Mouse (Mus musculus): ENCODE results near the gene Olfr544. TPM values are rescaled to one million over a fixed set of nuclear protein-coding genes. Genes with fewer than 3 reads are reported as not detected.

Olfr544 gene
- not detected in 2 replicates for polyA plus RNA-seq (2012; rRNA removed)

GRCm38 (mm10) chr7:102488161-102488560 is at the start of gene Olfr544:
TSS of gene Olfr544 (minus strand) at chr7:102488313.

GRCm38 (mm10) chr7:102534449-102534848 is 46.3 kb upstream of the Olfr544 start, which contains the start of gene Olfr547:
TSS of gene Olfr547 (plus strand) at chr7:102534749.

GRCm38 (mm10) chr7:102499473-102499872 is 11.4 kb upstream of the Olfr544 start, which contains the start of gene Olfr545:
TSS of gene Olfr545 (minus strand) at chr7:102499573.

GRCm38 (mm10) chr7:102481579-102481978 is 6.5 kb downstream of the Olfr544 start, which contains the start of gene Olfr543:
TSS of gene Olfr543 (minus strand) at chr7:102481679.

GRCm38 (mm10) chr7:102441657-102442391 is 46.3 kb downstream of the Olfr544 start, which contains the start of gene Rrm1:
TSS of gene Rrm1 (plus strand) at chr7:102441695.

Other genes starting within 250 kb of the Olfr544 start
- 10.6 and 11.1 TPM in 2 replicates for gene Rhog, start 232.3 kb downstream of the Olfr544 start, polyA plus RNA-seq (2012; rRNA removed)
- 23.7 TPM in 2 replicates for gene Stim1, start 220.5 kb downstream of the Olfr544 start, polyA plus RNA-seq (2012; rRNA removed)
- gene Rrm1, start 46.6 kb downstream of the Olfr544 start, polyA plus RNA-seq (2012; rRNA removed): 26.3 and 30.2 TPM in 2 replicates
- gene Olfr543, start 6.6 kb downstream of the Olfr544 start, polyA plus RNA-seq (2012; rRNA removed): not detected in 2 replicates
- 0.05 TPM in 1 of 2 replicates, not detected in the other for gene Olfr545, start 11.3 kb upstream of the Olfr544 start, polyA plus RNA-seq (2012; rRNA removed)
- gene Olfr547, start 46.4 kb upstream of the Olfr544 start, polyA plus RNA-seq (2012; rRNA removed): not detected in 2 replicates
- not detected in 2 replicates for gene Olfr548-ps1, start 52.6 kb upstream of the Olfr544 start, polyA plus RNA-seq (2012; rRNA removed)
- not detected in 2 replicates for gene Olfr549, start 61.6 kb upstream of the Olfr544 start, polyA plus RNA-seq (2012; rRNA removed)
- gene Trim21, start 77.2 kb upstream of the Olfr544 start, polyA plus RNA-seq (2012; rRNA removed): 1.8 and 2.0 TPM in 2 replicates
- not detected in 2 replicates for gene Olfr550, start 83.1 kb upstream of the Olfr544 start, polyA plus RNA-seq (2012; rRNA removed)
- gene Olfr551, start 103.6 kb upstream of the Olfr544 start, polyA plus RNA-seq (2012; rRNA removed): not detected in 2 replicates
- gene Olfr552, start 109.5 kb upstream of the Olfr544 start, polyA plus RNA-seq (2012; rRNA removed): not detected in 2 replicates
- not detected in 2 replicates for gene Olfr553, start 129.9 kb upstream of the Olfr544 start, polyA plus RNA-seq (2012; rRNA removed)
- gene Olfr554, start 150.1 kb upstream of the Olfr544 start, polyA plus RNA-seq (2012; rRNA removed): not detected in 2 replicates
- gene Olfr555, start 170.5 kb upstream of the Olfr544 start, polyA plus RNA-seq (2012; rRNA removed): not detected in 2 replicates
- not detected in 2 replicates for gene Olfr556, start 176.6 kb upstream of the Olfr544 start, polyA plus RNA-seq (2012; rRNA removed)
- 13.5 and 14.2 TPM in 2 replicates for gene Trim68, start 199.0 kb upstream of the Olfr544 start, polyA plus RNA-seq (2012; rRNA removed)
- not detected in 2 replicates for gene Olfr557, start 207.6 kb upstream of the Olfr544 start, polyA plus RNA-seq (2012; rRNA removed)
- gene Olfr558, start 213.9 kb upstream of the Olfr544 start, polyA plus RNA-seq (2012; rRNA removed): 0.05 and 0.15 TPM in 2 replicates
- not detected in 2 replicates for gene Olfr33, start 230.8 kb upstream of the Olfr544 start, polyA plus RNA-seq (2012; rRNA removed)
- gene Olfr559, start 239.2 kb upstream of the Olfr544 start, polyA plus RNA-seq (2012; rRNA removed): not detected in 2 replicates

Measured in central nervous system, embryonic 18 days (tissue).